Mouse (Mus musculus) hematopoietic stem cell, adult 5-6 weeks (primary cell): Measurements from ENCODE around the gene Asic3. TPM values are rescaled to one million over a fixed set of nuclear protein-coding genes. Genes with fewer than 3 reads are reported as not detected.

Experiments
- ATAC-seq, 2 experiments: fragments of 125-278 bp in 1 of 2; replicated peaks in 1 of 2; 2 replicates each; pipeline ENCODE4 v1.8.0; 2016 to 2017; ENCODE audit warnings: inconsistent platforms in 2 of 2, mild to moderate bottlenecking in 2 of 2, moderate number of reproducible peaks in 2 of 2, low read depth in 1 of 2, moderate TSS enrichment in 1 of 2; ENCODE audit not compliant: low FRiP score in 2 of 2, poor library complexity in 2 of 2, severe bottlenecking in 2 of 2, insufficient read depth in 1 of 2, low TSS enrichment in 1 of 2
- total RNA-seq: library from RNA; stranded (forward); fragments of 172-1452, 232-1000 nt; gene quantifications from 2 replicates; pipeline ENCODE4 v1.2.3, GENCODE M21; 2017

Gene Asic3
- total RNA-seq, 1 experiment from 2014 or later = not detected

DNA sequence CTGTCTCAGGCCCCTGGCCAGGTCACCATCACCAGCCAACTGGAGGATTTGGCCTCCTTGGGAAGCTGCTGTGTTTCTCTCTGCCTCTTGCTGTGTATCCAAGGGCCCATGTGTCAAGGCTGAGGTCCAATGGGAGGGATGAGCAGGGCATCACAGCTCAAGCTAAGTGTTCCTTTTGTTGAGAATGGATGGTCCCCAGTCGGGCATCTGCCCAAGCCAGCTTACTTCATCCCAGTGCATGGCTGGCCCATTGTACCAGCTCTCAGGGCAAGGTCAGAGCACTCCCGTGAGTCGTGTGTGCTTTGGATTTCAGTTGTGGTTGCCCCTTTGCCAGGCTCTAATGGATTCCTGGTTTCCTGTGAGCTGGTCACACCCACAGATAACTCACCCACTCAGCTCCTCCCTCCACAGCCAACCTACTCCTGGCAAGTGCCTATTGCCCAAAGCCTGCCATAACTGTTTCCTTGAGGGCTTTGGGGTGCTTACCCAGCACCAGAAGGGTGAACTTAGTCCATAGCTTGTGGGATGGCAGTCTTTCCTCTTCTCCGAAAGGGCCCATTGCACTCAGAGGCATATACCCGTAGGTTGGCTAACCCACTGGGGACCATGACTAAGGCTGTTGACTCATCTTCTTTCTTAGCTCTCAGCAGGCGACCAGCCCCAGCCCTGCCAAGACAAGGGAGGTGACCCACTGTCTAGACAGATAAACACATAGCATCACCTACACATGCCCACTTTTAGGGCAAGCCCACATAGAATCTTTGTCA is 8.4 kb upstream of the Asic3 start:
- ATAC-seq = no peak

GRCm38 (mm10) chr5:24405389-24405876 is 7.8 kb upstream of the Asic3 start:
- ATAC-seq = no peak

GRCm38 (mm10) chr5:24408651-24409050 is 4.5 kb upstream of the Asic3 start:
- no peak for ATAC-seq

DNA sequence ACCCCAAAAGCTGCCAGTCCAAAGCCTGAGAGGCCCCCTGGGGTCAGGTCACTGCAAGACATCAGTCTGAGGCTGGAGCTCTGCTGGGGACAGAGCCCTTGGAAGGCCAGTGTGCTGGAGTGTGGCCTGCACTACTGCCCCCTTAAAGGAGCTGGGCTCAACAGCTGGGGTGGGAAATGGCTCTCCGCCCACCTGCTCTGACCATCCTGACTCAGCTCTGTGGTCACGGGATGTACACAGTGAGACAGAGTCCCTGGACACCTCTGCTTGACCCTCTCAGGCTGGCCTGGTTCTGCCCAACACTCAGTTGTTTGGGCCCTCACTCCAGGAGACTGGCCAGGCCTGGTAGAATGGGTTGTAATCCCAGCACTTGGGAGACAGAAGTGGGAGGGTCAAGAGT is 3.7 kb upstream of the Asic3 start:
- ATAC-seq = no peak

- no peak for ATAC-seq
Measured at GRCm38 (mm10) chr5:24412063-24412462, 1.1 kb upstream of the Asic3 start.

GRCm38 (mm10) chr5:24413938-24414337 is 746 bp downstream of the Asic3 start:
- no peak for ATAC-seq

DNA sequence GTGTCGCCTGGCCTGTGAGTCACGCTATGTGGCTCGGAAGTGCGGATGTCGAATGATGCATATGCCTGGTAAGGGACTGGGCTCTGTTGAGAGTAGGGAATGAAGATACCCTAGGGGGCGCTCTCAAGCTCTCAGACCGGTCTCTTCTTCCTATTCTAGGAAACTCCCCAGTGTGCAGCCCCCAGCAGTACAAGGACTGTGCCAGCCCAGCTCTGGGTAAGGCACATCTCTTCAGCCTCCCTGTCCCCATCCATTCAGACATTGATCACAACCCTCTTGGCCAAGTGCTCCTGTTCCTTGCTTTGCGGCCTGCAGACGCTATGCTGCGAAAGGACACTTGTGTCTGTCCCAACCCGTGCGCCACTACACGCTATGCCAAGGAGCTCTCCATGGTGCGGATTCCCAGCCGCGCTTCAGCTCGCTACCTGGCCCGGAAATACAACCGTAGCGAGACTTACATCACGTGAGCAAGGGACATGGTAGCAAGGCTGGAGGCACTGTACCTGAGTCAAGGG is 3.1 kb downstream of the Asic3 start:
- ATAC-seq = peak; percentile 58 to 64

DNA sequence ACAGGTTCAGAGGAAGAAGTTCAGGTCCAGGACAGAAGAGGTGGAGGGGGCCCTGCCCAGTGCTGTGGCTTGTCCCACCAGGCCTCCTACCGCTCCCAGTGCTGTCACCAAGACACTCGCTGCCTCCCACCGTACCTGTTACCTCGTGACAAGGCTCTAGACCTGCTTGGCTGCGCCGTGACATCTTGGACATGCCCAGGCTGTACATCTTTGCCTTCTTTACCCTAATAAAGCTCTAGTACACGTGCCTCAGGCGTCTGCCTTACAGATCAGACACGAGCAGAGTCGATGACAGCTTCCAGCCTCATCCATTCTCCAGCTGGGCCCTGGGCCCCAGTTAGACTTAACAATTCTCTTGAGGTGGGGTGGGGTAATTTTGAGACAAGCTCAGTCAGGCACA is 4.4 kb downstream of the Asic3 start:
- no peak for ATAC-seq

- ATAC-seq = no peak
Measured at GRCm38 (mm10) chr5:24420381-24420780, 7.2 kb downstream of the Asic3 start.

- ATAC-seq = peak; percentile 95
Measured at GRCm38 (mm10) chr5:24423129-24424003, 10.2 kb downstream of the Asic3 start, which contains the start of the genes Cdk5 and Slc4a2. Gene Cdk5, minus strand, starts transcription at chr5:24423530. Gene Slc4a2, plus strand, starts transcription at chr5:24423837.

GRCm38 (mm10) chr5:24424004-24424781 is 11.0 kb downstream of the Asic3 start:
- no peak; a peak in 1 of 4 replicates for ATAC-seq

GRCm38 (mm10) chr5:24424861-24425411 is 11.7 kb downstream of the Asic3 start:
- peak; percentile 8 to 18; a peak in 1 of 4 replicates for ATAC-seq

DNA sequence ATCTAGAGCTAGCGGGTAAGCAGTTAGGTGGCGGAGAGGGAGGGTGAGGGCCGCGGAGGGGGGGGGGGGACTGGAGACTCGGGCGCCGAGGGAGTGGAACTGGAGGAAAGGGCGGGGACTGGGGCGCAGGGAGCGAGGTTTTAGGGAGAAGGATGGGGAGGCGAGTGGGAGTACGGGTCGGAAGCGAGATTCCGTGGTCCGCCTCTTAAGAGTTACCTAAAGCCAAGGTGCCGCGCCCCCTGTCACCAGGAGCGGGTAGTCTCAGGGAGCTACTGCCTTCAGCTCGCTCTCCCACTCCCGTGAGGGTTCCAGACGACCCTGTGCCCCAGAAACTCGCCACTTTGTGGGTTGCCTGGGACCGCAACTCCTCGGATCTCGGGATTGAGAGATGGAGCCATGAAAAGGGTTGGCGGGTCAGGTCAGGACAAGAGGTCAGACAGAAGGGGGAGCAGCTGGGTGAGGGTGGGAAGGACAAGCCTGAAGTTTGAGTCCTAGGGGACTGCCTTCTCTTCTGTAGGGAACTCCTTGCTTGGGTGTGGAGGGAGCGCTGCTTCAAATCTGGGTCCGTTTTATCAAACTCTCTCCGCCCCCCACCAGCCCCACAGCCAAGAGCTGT is 12.3 kb downstream of the Asic3 start:
- ATAC-seq = peak in 1 of 2 experiments; percentile 8; a peak in 1 of 4 replicates

DNA sequence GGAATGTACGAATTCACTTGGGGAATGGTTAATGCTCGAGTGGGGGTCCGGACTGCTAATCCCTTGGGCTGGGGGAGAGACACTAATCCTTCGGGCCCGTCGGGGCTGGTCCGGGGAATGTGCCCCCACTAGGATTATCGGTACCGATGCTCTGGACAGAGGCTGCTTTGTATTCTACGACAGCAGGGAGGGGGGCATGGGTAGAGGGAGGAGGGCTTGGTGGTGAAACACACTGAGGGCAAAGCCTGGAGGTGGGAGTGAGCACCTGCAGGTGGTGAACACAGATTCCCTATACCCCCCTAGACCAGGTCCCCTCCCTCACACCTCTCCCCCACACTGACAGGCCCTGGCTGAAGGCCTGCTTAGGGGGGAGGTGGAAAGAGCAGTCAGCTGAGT is 12.8 kb downstream of the Asic3 start:
- ATAC-seq = no peak

GRCm38 (mm10) chr5:24426556-24427284 is 13.5 kb downstream of the Asic3 start:
- no peak for ATAC-seq

- ATAC-seq = no peak
Measured at GRCm38 (mm10) chr5:24427285-24427633, 14.1 kb downstream of the Asic3 start.
